15 mouse cellular contexts compared by ENCODE assay signal in genomic region chr2:24684796-24685195, GRCm38 (mm10).
"Had no signal": no experiment of that assay in that cellular context is flagged by ENCODE, and none has a peak within 500 bp of the region (broad histone marks: within the 10 kb centered on the region; RNA-seq: fewer than 3 reads in every experiment).

No protein-coding gene starts in this region.

- H3K4me1 ChIP-seq: lung, embryonic 15.5 days; megakaryocyte, embryonic 14.5 days; midbrain, embryonic 13.5 days; midbrain, embryonic 15.5 days; stomach, embryonic 15.5 days had no signal

- ATAC-seq: lung, postnatal 0 days; midbrain, embryonic 13.5 days; midbrain, embryonic 15.5 days had no signal

- H3K27ac ChIP-seq: lung, embryonic 15.5 days; macrophage; midbrain, embryonic 13.5 days; midbrain, embryonic 15.5 days; neural tube, embryonic 12.5 days; stomach, embryonic 15.5 days; stomach, postnatal 0 days had no signal

- H3K4me2 ChIP-seq: lung, embryonic 15.5 days; midbrain, embryonic 11.5 days; midbrain, embryonic 13.5 days; midbrain, embryonic 15.5 days; neural tube, embryonic 12.5 days; stomach, embryonic 15.5 days had no signal

- H3K4me3 ChIP-seq: lung, embryonic 15.5 days; megakaryocyte, embryonic 14.5 days; midbrain, embryonic 13.5 days; midbrain, embryonic 15.5 days; neural tube, embryonic 12.5 days; stomach, embryonic 15.5 days had no signal

- H3K9ac ChIP-seq: lung, embryonic 15.5 days; midbrain, embryonic 13.5 days; midbrain, embryonic 15.5 days; neural tube, embryonic 12.5 days; stomach, embryonic 15.5 days had no signal

- H3K27me3 ChIP-seq: lung, embryonic 15.5 days; midbrain, embryonic 13.5 days; midbrain, embryonic 15.5 days; neural tube, embryonic 12.5 days; stomach, embryonic 15.5 days had no signal

- DNase-seq: lung, postnatal 14 days; lung, postnatal 36 days; right cerebral cortex, postnatal 14 days; thymus, adult 2 months; thymus, postnatal 4 days had no signal

- H3K36me3 ChIP-seq: lung, embryonic 15.5 days; stomach, embryonic 15.5 days had no signal

- H3K9me3 ChIP-seq: lung, embryonic 15.5 days; midbrain, embryonic 13.5 days; midbrain, embryonic 15.5 days; neural tube, embryonic 12.5 days; stomach, embryonic 15.5 days had no signal
